Mouse (Mus musculus) gastrocnemius, postnatal 36 days (tissue): ENCODE measurements around the gene Lrrc66. TPM values are rescaled to one million over a fixed set of nuclear protein-coding genes. Genes with fewer than 3 reads are reported as not detected.

Experiments
- DNase-seq, 2 experiments: peaks; one replicate each; pipeline ENCODE4 v3.0.0; 2022
- intact Hi-C: fragments of 180-260 bp; cut with DNase I; formaldehyde crosslinking; loops from one replicate; pipeline ENCODE4 v1.15.1; 2025
- long read RNA-seq, 2 experiments: library from polyadenylated mRNA; stranded (forward); transcript quantifications; one replicate each; pipeline ENCODE4 v2.0.0; 2021
- total RNA-seq, 2 experiments: library from RNA; stranded (reverse); gene quantifications; 2 replicates each; pipeline ENCODE4 v1.2.3; 2021

Lrrc66 gene
- not detected for total RNA-seq
- long read RNA-seq, experiment 1 = 0 reads
- long read RNA-seq, experiment 2 = 0 reads

- no peak for DNase-seq
- intact Hi-C loops = loop anchor here (5.0 kb wide), 1 partner anchor 90 kb away; no protein-coding TSS in a partner anchor
These were observed at the start of gene Lrrc66 for GRCm38 (mm10) chr5:73632291-73632690. Gene Lrrc66, minus strand, starts transcription at chr5:73632526.

- intact Hi-C loops = no loop called here
- no peak for DNase-seq
These were observed 44.3 kb upstream of the Lrrc66 start for GRCm38 (mm10) chr5:73676626-73677025.

- no peak for DNase-seq
- intact Hi-C loops = no loop called here
These were observed 43.3 kb upstream of the Lrrc66 start for GRCm38 (mm10) chr5:73675604-73676003.

- intact Hi-C loops = no loop called here
- no peak for DNase-seq
These were observed 37.1 kb upstream of the Lrrc66 start for GRCm38 (mm10) chr5:73669386-73669785.

- intact Hi-C loops = no loop called here
- no peak for DNase-seq
These were observed 35.6 kb upstream of the Lrrc66 start for GRCm38 (mm10) chr5:73667877-73668276.

- intact Hi-C loops = no loop called here
- no peak for DNase-seq
These were observed 34.4 kb upstream of the Lrrc66 start for GRCm38 (mm10) chr5:73666695-73667094.

GRCm38 (mm10) chr5:73651855-73652201 lies 19.5 kb upstream of the Lrrc66 start:
- no peak for DNase-seq
- intact Hi-C loops = no loop called here

GRCm38 (mm10) chr5:73651061-73651854 lies 18.9 kb upstream of the Lrrc66 start, which contains the start of gene Spata18:
Gene Spata18, plus strand, starts transcription at chr5:73651379.
- peak in 1 of 2 experiments; percentile 20 for DNase-seq
- intact Hi-C loops = no loop called here

- DNase-seq = no peak
- intact Hi-C loops = no loop called here
These were observed 18.1 kb upstream of the Lrrc66 start for GRCm38 (mm10) chr5:73650365-73650964.

GRCm38 (mm10) chr5:73647261-73647900 lies 15.1 kb upstream of the Lrrc66 start, which contains the start of gene Sgcb:
Gene Sgcb, minus strand, starts transcription at chr5:73647790.
- peak; percentile 84 to 87 for DNase-seq

GRCm38 (mm10) chr5:73642091-73642490 lies 9.8 kb upstream of the Lrrc66 start:
- intact Hi-C loops = no loop called here
- DNase-seq = no peak

More at GRCm38 (mm10) chr5:73647261-73647900, 15.1 kb upstream of the Lrrc66 start, which contains the start of gene Sgcb:
- intact Hi-C loops = no loop called here

GRCm38 (mm10) chr5:73641058-73641457 lies 8.7 kb upstream of the Lrrc66 start:
- intact Hi-C loops = no loop called here
- DNase-seq = no peak

GRCm38 (mm10) chr5:73637337-73638107 lies 5.2 kb upstream of the Lrrc66 start:
- intact Hi-C loops = loop anchor here (1.0 kb wide), 1 partner anchor 206 kb away; no protein-coding TSS in a partner anchor
- DNase-seq = no peak

GRCm38 (mm10) chr5:73633141-73633540 lies 815 bp upstream of the Lrrc66 start:
- peak; percentile 53 to 61 for DNase-seq
- intact Hi-C loops = loop anchor here (5.0 kb wide), 1 partner anchor 91 kb away; no protein-coding TSS in a partner anchor

- intact Hi-C loops = loop anchor here (5.0 kb wide), 1 partner anchor 89 kb away; no protein-coding TSS in a partner anchor
- no peak for DNase-seq
These were observed 1.2 kb downstream of the Lrrc66 start for GRCm38 (mm10) chr5:73631001-73631558.

GRCm38 (mm10) chr5:73630141-73630540 lies 2.2 kb downstream of the Lrrc66 start:
- no peak for DNase-seq
- intact Hi-C loops = loop anchor here (5.0 kb wide), 1 partner anchor 88 kb away; no protein-coding TSS in a partner anchor

- no peak for DNase-seq
- intact Hi-C loops = no loop called here
These were observed 4.3 kb downstream of the Lrrc66 start for GRCm38 (mm10) chr5:73627991-73628390.

GRCm38 (mm10) chr5:73627559-73627958 lies 4.8 kb downstream of the Lrrc66 start:
- DNase-seq = no peak
- intact Hi-C loops = no loop called here

- DNase-seq = no peak
- intact Hi-C loops = no loop called here
These were observed 5.5 kb downstream of the Lrrc66 start for GRCm38 (mm10) chr5:73626842-73627241.

GRCm38 (mm10) chr5:73625505-73625904 lies 6.8 kb downstream of the Lrrc66 start:
- DNase-seq = no peak
- intact Hi-C loops = no loop called here
